Comparison of ENCODE assay signal across 28 mouse cellular contexts in genomic region chr3:41812447-41812846, GRCm38 (mm10).
A peak's percentile ranks its signal among the peaks of the same experiment; 100 is the strongest.
DNase-seq lines count a peak whose midpoint lies in the region; ATAC-seq and TF ChIP-seq lines count a peak whose summit lies in the region.
"Had no signal": no experiment of that assay in that cellular context is flagged by ENCODE, and none has a peak within 500 bp of the region (broad histone marks: within the 10 kb centered on the region; RNA-seq: fewer than 3 reads in every experiment).

No protein-coding gene starts in this region.

- H3K9ac ChIP-seq in intestine, postnatal 0 days (ENCODE audit: low read depth, low read length): no peak overlapping the region
- H3K9ac ChIP-seq in intestine, embryonic 16.5 days (ENCODE audit: low read depth, low read length): no peak overlapping the region
- H3K9ac ChIP-seq: embryonic facial prominence, embryonic 13.5 days; intestine, embryonic 15.5 days; kidney, embryonic 15.5 days; liver, embryonic 12.5 days; liver, postnatal 0 days had no signal

- no peak overlapping the region for H3K27ac ChIP-seq in intestine, postnatal 0 days (ENCODE audit: low read depth, low read length)
- no peak overlapping the region for H3K27ac ChIP-seq in intestine, embryonic 16.5 days (ENCODE audit: low read length)
- no peak overlapping the region for H3K27ac ChIP-seq in left cerebral cortex, adult 2 months
- H3K27ac ChIP-seq: embryonic facial prominence, embryonic 13.5 days; forebrain, embryonic 10.5 days; hindbrain, embryonic 10.5 days; intestine, embryonic 15.5 days; kidney, embryonic 15.5 days; liver, embryonic 12.5 days; midbrain, embryonic 10.5 days had no signal

- H3K4me3 ChIP-seq in intestine, postnatal 0 days (ENCODE audit: low read depth, low read length): no peak overlapping the region
- no peak overlapping the region for H3K4me3 ChIP-seq in intestine, embryonic 16.5 days (ENCODE audit: low read length)
- H3K4me3 ChIP-seq in left cerebral cortex, adult 2 months: no peak overlapping the region
- H3K4me3 ChIP-seq: embryonic facial prominence, embryonic 13.5 days; forebrain, embryonic 10.5 days; hindbrain, embryonic 10.5 days; intestine, embryonic 15.5 days; kidney, embryonic 15.5 days; liver, embryonic 12.5 days; midbrain, embryonic 10.5 days had no signal

- H3K4me1 ChIP-seq in intestine, postnatal 0 days (replicated peaks; ENCODE audit: control insufficient read depth, insufficient read depth, low read length): no peaks in the 10 kb centered on the region
- no peaks in the 10 kb centered on the region for H3K4me1 ChIP-seq in intestine, embryonic 16.5 days (ENCODE audit: control insufficient read depth, insufficient read depth, low read length)
- H3K4me1 ChIP-seq: embryonic facial prominence, embryonic 13.5 days; forebrain, embryonic 10.5 days; hindbrain, embryonic 10.5 days; intestine, embryonic 15.5 days; kidney, embryonic 15.5 days; liver, embryonic 12.5 days; midbrain, embryonic 10.5 days had no signal

- H3K4me2 ChIP-seq in intestine, postnatal 0 days (replicated peaks; ENCODE audit: low read depth): no peak overlapping the region
- H3K4me2 ChIP-seq in intestine, embryonic 16.5 days (ENCODE audit: low read depth, low read length): no peak overlapping the region
- H3K4me2 ChIP-seq: embryonic facial prominence, embryonic 13.5 days; intestine, embryonic 15.5 days; kidney, embryonic 15.5 days; liver, embryonic 12.5 days had no signal

- DNase-seq in left cerebral cortex, adult 2 months (ENCODE audit: extremely low spot score in 1 of 2, low spot score in 2 of 2): no peak
- DNase-seq in left cerebral cortex, adult 11 months (ENCODE audit: low spot score): no peak
- peak; percentile 12 for DNase-seq in retina, embryonic 14.5 days (ENCODE audit: low spot score)
- no peak for DNase-seq in retina, postnatal 1 day
- DNase-seq in MN1 (ENCODE audit: low spot score): no peak
- DNase-seq: adrenal gland, adult 8-10 months; B cell, adult 2 months; cerebellum, adult 11-12 months; cerebellum, adult 9-11 months; gastrocnemius, postnatal 14 days; heart, postnatal 14 days; left cerebral cortex, postnatal 4 days; liver, postnatal 0 days; lung, postnatal 14 days; right cerebral cortex, adult 18-20 months; spleen, adult 18-20 months; thymus, adult 18-20 months; thymus, postnatal 25 days had no signal

- peak; percentile 24; the same call in 1 of the 2 replicates for TF ChIP-seq CTCF in intestine, postnatal 0 days (IDR thresholded peaks at IDR 0.05; ENCODE audit: low read depth)
- TF ChIP-seq CTCF in left cerebral cortex, adult 2 months (IDR thresholded peaks at IDR 0.05): peak; percentile 44

- ATAC-seq in intestine, postnatal 0 days: no peak
- no peak for ATAC-seq in intestine, embryonic 16.5 days
- ATAC-seq: hindbrain, embryonic 16.5 days; intestine, embryonic 15.5 days; liver, embryonic 12.5 days; liver, postnatal 0 days had no signal

- H3K27me3 ChIP-seq in intestine, postnatal 0 days (replicated peaks; ENCODE audit: control insufficient read depth, insufficient read depth, low read length): no peaks in the 10 kb centered on the region
- H3K27me3 ChIP-seq in intestine, embryonic 16.5 days (replicated peaks; ENCODE audit: control insufficient read depth, insufficient read depth, low read length): no peaks in the 10 kb centered on the region
- H3K27me3 ChIP-seq: embryonic facial prominence, embryonic 13.5 days; intestine, embryonic 15.5 days; kidney, embryonic 15.5 days; liver, embryonic 12.5 days had no signal

- H3K36me3 ChIP-seq in intestine, postnatal 0 days (ENCODE audit: control insufficient read depth, insufficient read depth): no peaks in the 10 kb centered on the region
- H3K36me3 ChIP-seq in intestine, embryonic 16.5 days (ENCODE audit: control insufficient read depth, insufficient read depth, low read length): no peaks in the 10 kb centered on the region
- H3K36me3 ChIP-seq: embryonic facial prominence, embryonic 13.5 days; forebrain, embryonic 10.5 days; hindbrain, embryonic 10.5 days; intestine, embryonic 15.5 days; kidney, embryonic 15.5 days; liver, embryonic 12.5 days; midbrain, embryonic 10.5 days had no signal

- intact Hi-C loops in left cerebral cortex, adult 2 months (cut with DNase I): no loop called here

- no peaks in the 10 kb centered on the region for H3K9me3 ChIP-seq in intestine, postnatal 0 days (ENCODE audit: control insufficient read depth)
- H3K9me3 ChIP-seq in intestine, embryonic 16.5 days (ENCODE audit: control insufficient read depth, low read length): no peaks in the 10 kb centered on the region
- H3K9me3 ChIP-seq: embryonic facial prominence, embryonic 13.5 days; forebrain, embryonic 10.5 days; hindbrain, embryonic 10.5 days; intestine, embryonic 15.5 days; kidney, embryonic 15.5 days; liver, embryonic 12.5 days; midbrain, embryonic 10.5 days had no signal
